Mouse (Mus musculus): Measurements from ENCODE around the gene Slc35b1.
"Not testable (repeated sequence)": the region's sequence is repeated elsewhere in the genome, so short reads cannot be mapped to it uniquely, and the experiment has no call there.

Slc35b1 gene

GRCm38 (mm10) chr11:95396548-95396947 lies 12.1 kb downstream of the Slc35b1 start:
- DNase-seq: peak; percentile 94

GRCm38 (mm10) chr11:95397843-95398835 lies 13.6 kb downstream of the Slc35b1 start:
- DNase-seq: peak; percentile 94

GRCm38 (mm10) chr11:95399520-95400020 lies 15.1 kb downstream of the Slc35b1 start:
- no peak for DNase-seq

- peak; percentile 84 for DNase-seq
These were observed 17.1 kb downstream of the Slc35b1 start for GRCm38 (mm10) chr11:95401568-95401967.

GRCm38 (mm10) chr11:95402196-95402595 lies 17.7 kb downstream of the Slc35b1 start:
- DNase-seq: peak; percentile 90

GRCm38 (mm10) chr11:95402658-95403101 lies 18.2 kb downstream of the Slc35b1 start:
- peak; percentile 97 for DNase-seq

- peak; percentile 90 for DNase-seq
These were observed 19.2 kb downstream of the Slc35b1 start for GRCm38 (mm10) chr11:95403382-95404340.

- DNase-seq: peak; percentile 91
These were observed 21.3 kb downstream of the Slc35b1 start for GRCm38 (mm10) chr11:95405771-95406170.

GRCm38 (mm10) chr11:95406398-95406797 lies 21.9 kb downstream of the Slc35b1 start:
- DNase-seq: not testable (repeated sequence)

GRCm38 (mm10) chr11:95409450-95410112 lies 25.1 kb downstream of the Slc35b1 start:
- DNase-seq: peak; percentile 87

GRCm38 (mm10) chr11:95411453-95412013 lies 27.0 kb downstream of the Slc35b1 start:
- peak; percentile 87 for DNase-seq

- DNase-seq: peak; percentile 97
These were observed 28.1 kb downstream of the Slc35b1 start for GRCm38 (mm10) chr11:95412615-95413014.

GRCm38 (mm10) chr11:95413641-95414535 lies 29.4 kb downstream of the Slc35b1 start, which contains the start of gene Spop:
Spop (plus strand) TSS chr11:95414080.
- peak; percentile 99 for DNase-seq

GRCm38 (mm10) chr11:95414536-95415161 lies 30.2 kb downstream of the Slc35b1 start:
- DNase-seq: peak; percentile 100

- DNase-seq: peak; percentile 92
These were observed 31.4 kb downstream of the Slc35b1 start for GRCm38 (mm10) chr11:95415931-95416330.

GRCm38 (mm10) chr11:95417341-95417740 lies 32.8 kb downstream of the Slc35b1 start:
- DNase-seq: peak; percentile 74

GRCm38 (mm10) chr11:95420880-95421435 lies 36.5 kb downstream of the Slc35b1 start:
- DNase-seq: peak; percentile 79

GRCm38 (mm10) chr11:95423505-95423904 lies 39.0 kb downstream of the Slc35b1 start:
- peak; percentile 43 for DNase-seq

- peak; percentile 90 for DNase-seq
These were observed 46.9 kb downstream of the Slc35b1 start for GRCm38 (mm10) chr11:95431344-95431743.

GRCm38 (mm10) chr11:95432194-95432593 lies 47.7 kb downstream of the Slc35b1 start:
- no peak for DNase-seq

Data from heart, adult 11 months (tissue).